Mouse (Mus musculus) inflammation-experienced regulatory T-cells (primary cell): ENCODE data around the gene Cln5. TPM values are rescaled to one million over a fixed set of nuclear protein-coding genes. Genes with fewer than 3 reads are reported as not detected.

Experiments
- polyA plus RNA-seq, 2 experiments: library from polyadenylated mRNA; unstranded; fragments of 100-300 nt; shearing (Covaris generic); gene quantifications; one replicate each; pipeline ENCODE4 v1.2.1; 2017

The Cln5 gene
- 10 to 100 TPM; 37.0 to 47.1 TPM for polyA plus RNA-seq

DNA sequence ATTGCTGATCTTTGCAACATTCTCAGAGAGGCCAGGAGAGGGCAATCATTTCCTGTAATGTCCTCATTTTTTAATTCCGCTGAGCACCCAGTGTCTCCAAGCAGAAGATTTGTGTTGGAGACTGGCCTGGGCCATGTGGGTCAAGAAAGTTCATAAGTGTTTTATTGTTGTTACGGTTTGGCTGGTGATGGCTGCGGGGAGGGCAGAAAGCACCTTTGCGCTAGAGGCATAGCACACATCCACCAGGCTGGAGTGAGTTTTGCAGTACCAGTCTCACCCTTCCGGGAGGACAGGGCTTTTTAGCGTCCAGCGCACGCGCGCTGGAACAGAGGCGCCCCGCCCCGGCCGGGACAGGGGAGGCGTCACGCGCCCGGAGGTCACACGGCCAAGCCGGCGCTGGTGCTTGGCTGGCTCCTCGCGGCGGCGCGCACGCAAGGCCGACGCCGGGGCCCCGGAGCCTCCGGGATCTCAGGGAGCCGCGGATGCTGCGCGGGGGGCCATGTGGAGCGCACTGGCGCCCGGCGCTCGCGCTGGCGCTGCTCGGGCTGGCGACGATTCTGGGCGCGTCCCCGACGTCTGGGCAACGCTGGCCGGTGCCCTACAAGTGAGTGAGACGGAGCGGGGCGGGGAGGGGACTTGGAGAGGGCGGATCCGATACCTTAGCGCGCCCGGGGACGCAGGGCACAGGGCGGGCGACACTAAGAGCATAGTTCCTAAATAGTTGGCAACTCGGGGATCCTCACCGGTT, at the start of gene Cln5:
Cln5 (plus strand) TSS at position 353 of the 748 bp plus-strand sequence.

DNA sequence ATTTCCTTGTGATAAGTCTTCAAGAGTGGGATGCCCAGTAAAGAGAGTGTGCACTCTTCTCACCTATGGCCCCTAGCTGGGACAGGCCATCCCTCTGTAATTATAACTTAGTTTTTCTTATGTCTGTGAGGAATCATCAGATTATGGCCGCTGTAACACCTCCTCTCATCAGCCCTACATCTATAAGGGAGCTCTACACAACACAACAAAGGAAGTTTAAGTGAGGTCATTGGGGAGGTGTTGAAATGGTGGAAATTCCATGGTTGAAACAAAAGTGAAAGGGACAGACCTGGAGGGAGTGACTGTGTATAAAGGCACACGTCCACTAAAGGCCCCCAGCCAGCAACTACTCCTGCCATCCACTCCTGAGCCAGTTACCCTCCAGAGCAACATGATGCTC, 23.3 kb upstream of the Cln5 start, which contains the start of gene Acod1:
Acod1 (plus strand) TSS at position 301 of the 400 bp plus-strand sequence.

DNA sequence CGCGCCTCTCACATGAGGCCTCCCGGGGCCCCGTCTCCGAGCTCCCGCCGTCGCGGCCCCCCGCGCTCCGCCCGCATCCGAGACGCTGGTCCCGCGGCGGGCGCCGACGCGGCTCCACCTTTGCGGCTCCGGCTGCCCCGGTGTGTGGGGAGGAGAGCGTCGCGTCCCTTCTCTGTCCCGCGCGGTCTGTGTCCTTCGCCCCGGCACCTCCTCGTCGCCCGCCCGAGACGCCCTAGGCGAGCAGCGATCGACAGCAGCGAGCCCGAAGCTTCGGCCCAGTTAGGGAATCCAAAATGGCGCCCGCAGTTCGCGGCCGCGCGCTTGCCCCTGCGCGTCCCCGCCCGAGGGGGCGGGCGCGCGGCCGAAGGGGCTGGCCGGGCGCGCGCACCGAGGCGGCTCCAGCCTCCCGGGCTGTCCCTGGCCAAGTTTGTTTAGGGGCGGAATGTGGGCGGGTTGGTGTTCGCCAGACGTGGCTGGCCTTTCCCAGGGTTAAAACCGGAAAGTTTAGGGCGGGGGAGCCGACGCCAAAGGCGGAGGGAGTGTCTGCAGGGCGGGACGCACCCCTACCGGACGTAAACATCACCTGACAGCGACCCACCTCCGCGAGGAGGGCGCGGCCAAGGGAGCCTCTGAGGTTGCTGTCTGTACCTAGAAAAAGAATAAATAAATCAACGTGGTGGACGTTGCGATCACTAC, 29.4 kb downstream of the Cln5 start, which contains the start of gene Fbxl3:
Fbxl3 (minus strand) TSS at position 329 of the 696 bp plus-strand sequence.

Other genes with a start within 250 kb of the Cln5 start
- gene Kctd12, start 87.6 kb upstream of the Cln5 start, polyA plus RNA-seq: 1 to 10 TPM; 1.5 to 2.7 TPM
- gene Acod1, start 23.2 kb upstream of the Cln5 start, polyA plus RNA-seq: not detected
- gene Fbxl3, start 29.4 kb downstream of the Cln5 start, polyA plus RNA-seq: 10 to 100 TPM; 75.2 to 86.8 TPM